Mouse (Mus musculus): Measurements from ENCODE around the gene Plekhg5. TPM values are rescaled to one million over a fixed set of nuclear protein-coding genes. Genes with fewer than 3 reads are reported as not detected.

Plekhg5 gene
- total and polyA plus RNA-seq, 3 experiments: 0.05 to 2.1 (median 1.1) TPM

DNA sequence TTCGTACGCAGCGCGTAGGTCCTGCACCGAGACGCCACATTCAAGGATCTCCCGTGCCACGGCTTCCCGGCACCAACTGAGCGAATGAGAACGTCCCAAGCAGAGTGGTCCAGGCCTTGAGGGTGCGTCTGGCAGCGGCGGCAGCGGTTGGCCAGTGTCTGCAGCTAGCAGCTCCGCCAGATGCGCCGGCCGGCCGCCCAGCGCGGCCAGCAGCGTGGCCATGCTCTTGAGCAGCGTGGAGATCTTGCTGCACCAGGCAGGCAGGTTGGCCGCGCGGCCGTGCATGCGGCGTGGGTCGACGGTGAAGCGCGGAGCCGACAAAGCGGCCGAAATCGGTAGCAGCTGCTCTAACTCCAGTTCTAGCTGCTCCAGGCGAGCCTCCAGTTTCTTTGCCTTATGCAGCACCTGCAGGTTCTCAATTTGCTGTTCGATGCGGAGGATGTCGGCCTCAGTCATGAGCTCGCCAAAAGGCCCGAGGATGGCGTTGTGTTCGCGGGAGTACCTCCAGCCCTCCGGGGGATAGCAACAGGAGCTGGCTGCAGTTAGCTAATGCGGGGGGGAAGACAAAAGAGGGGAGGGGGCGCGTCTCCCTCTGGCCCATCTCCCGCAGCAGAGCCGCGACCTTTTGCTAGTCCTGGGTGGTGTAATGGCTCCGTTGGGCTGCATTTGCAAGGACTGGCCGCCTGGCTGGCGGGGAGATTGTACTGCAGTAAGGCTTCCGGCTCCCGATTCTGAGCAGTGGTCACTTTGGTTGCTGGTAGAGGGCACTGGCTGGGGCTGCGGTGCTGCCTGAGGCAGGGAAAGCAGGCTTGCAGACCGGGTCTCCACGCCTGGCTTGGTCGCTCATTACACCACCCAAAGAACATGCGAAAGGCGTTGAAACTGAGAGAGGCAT lies 54.0 kb downstream of the Plekhg5 start:
- TF ChIP-seq UBTF (IDR thresholded peaks at IDR 0.05; ENCODE audit: low read depth, low read length): no peak
- no peak for TF ChIP-seq MXI1 (IDR thresholded peaks at IDR 0.05; ENCODE audit: low read depth, low read length)
- TF ChIP-seq TCF12 (IDR thresholded peaks at IDR 0.05; ENCODE audit: low read depth, low read length): no peak
- no peak for TF ChIP-seq IRF4 (IDR thresholded peaks at IDR 0.05; ENCODE audit: low read depth, low read length)
- no peak for TF ChIP-seq E2F4 (IDR thresholded peaks at IDR 0.05; ENCODE audit: insufficient replicate concordance, low read depth, low read length)
- no peak for TF ChIP-seq SIN3A (IDR thresholded peaks at IDR 0.05; ENCODE audit: low read length)
- no peak for TF ChIP-seq PAX5 (IDR thresholded peaks at IDR 0.05; ENCODE audit: low read length)
- H3K36me3 ChIP-seq (replicated peaks in 1 of 2; ENCODE audit: control insufficient read depth in 1 of 2, insufficient read depth in 1 of 2, low read length in 1 of 2): no peaks in the 10 kb centered on the region
- H3K9me3 ChIP-seq (replicated peaks; ENCODE audit: low read length): peaks cover 41% of the 10 kb centered on the region
- H3K4me1 ChIP-seq (ENCODE audit: control insufficient read depth in 1 of 2, insufficient read depth in 2 of 2): peaks cover 18 to 24% of the 10 kb centered on the region in 2 experiments
- no peaks in the 10 kb centered on the region for H3K79me2 ChIP-seq (replicated peaks; ENCODE audit: control insufficient read depth, extremely low read depth, insufficient read depth, poor library complexity, severe bottlenecking)
- dilution Hi-C loops (cut with MboI; ENCODE audit: extremely low pct_ligation_motif_present, extremely low pct_unique_long_range_greater_than_20kb, low sequenced_read_pairs) (no loop called here), in situ Hi-C loops (cut with MboI; ENCODE audit: low pct_ligation_motif_present, low pct_unique_long_range_greater_than_20kb, low sequenced_read_pairs) (no loop called here)
- H3K27ac ChIP-seq (ENCODE audit: insufficient read depth, low read depth): no peak overlapping the region
- DNase-seq (ENCODE audit: extremely low read depth): no peak
- H3K4me2 ChIP-seq (ENCODE audit: insufficient read depth, low read depth, poor library complexity, severe bottlenecking): no peak overlapping the region
- H3K27me3 ChIP-seq (replicated peaks): peaks cover 91% of the 10 kb centered on the region
- H3K9ac ChIP-seq (ENCODE audit: insufficient read depth, low read depth): no peak overlapping the region
- no peak overlapping the region for H3K4me3 ChIP-seq (replicated peaks in 1 of 3; ENCODE audit: low read depth in 2 of 3, low read length in 2 of 3, poor library complexity in 1 of 3)

GRCm38 (mm10) chr4:152127884-152128283 lies 55.6 kb downstream of the Plekhg5 start:
- Histone ChIP-seq H3K79me2 (replicated peaks; ENCODE audit: control insufficient read depth, extremely low read depth, insufficient read depth, poor library complexity, severe bottlenecking) (no peaks in the 10 kb centered on the region), H3K4me2 (ENCODE audit: insufficient read depth, low read depth, poor library complexity, severe bottlenecking) (no peak overlapping the region), H3K4me3 (replicated peaks in 1 of 3; ENCODE audit: low read depth in 2 of 3, low read length in 2 of 3, poor library complexity in 1 of 3) (no peak overlapping the region), H3K9me3 (replicated peaks; ENCODE audit: low read length) (peaks cover 48% of the 10 kb centered on the region), H3K9ac (ENCODE audit: insufficient read depth, low read depth) (no peak overlapping the region), H3K27me3 (replicated peaks) (peaks cover 96% of the 10 kb centered on the region), H3K36me3 (replicated peaks in 1 of 2; ENCODE audit: control insufficient read depth in 1 of 2, insufficient read depth in 1 of 2, low read length in 1 of 2) (no peaks in the 10 kb centered on the region), H3K4me1 (ENCODE audit: control insufficient read depth in 1 of 2, insufficient read depth in 2 of 2) (peaks cover 19 to 21% of the 10 kb centered on the region in 2 experiments), H3K27ac (ENCODE audit: insufficient read depth, low read depth) (no peak overlapping the region)
- dilution Hi-C loops (cut with MboI; ENCODE audit: extremely low pct_ligation_motif_present, extremely low pct_unique_long_range_greater_than_20kb, low sequenced_read_pairs) (no loop called here), in situ Hi-C loops (cut with MboI; ENCODE audit: low pct_ligation_motif_present, low pct_unique_long_range_greater_than_20kb, low sequenced_read_pairs) (no loop called here)
- TF ChIP-seq ETS1 (conservative IDR thresholded peaks at IDR 0.05; ENCODE audit: low read depth, low read length) (no peak), HCFC1 (IDR thresholded peaks at IDR 0.05; ENCODE audit: low read depth, low read length) (no peak), MAX (IDR thresholded peaks at IDR 0.05; ENCODE audit: low read length) (no peak), CTCF (conservative IDR thresholded peaks at IDR 0.05 in 1 of 2, IDR thresholded peaks at IDR 0.05 in 1 of 2; ENCODE audit: low read depth in 2 of 2, low read length in 2 of 2) (no peak), CHD1 (IDR thresholded peaks at IDR 0.05; ENCODE audit: low read depth, low read length) (no peak), KAT2A (IDR thresholded peaks at IDR 0.05; ENCODE audit: insufficient replicate concordance, low read length) (no peak)
- no peak for DNase-seq (ENCODE audit: extremely low read depth)
